Mouse (Mus musculus): ENCODE results near the gene Gpr162.

- no peak for TF ChIP-seq CTCF (IDR thresholded peaks at IDR 0.05; ENCODE audit: low read depth)
- no peak for TF ChIP-seq EP300 (optimal IDR thresholded peaks at IDR 0.05)
Observed at GRCm38 (mm10) chr6:124811403-124811665, 52.4 kb downstream of the Gpr162 start.

All from stomach, postnatal 0 days (tissue).